ENCODE assay signal across 18 mouse cellular contexts in the genomic region with DNA sequence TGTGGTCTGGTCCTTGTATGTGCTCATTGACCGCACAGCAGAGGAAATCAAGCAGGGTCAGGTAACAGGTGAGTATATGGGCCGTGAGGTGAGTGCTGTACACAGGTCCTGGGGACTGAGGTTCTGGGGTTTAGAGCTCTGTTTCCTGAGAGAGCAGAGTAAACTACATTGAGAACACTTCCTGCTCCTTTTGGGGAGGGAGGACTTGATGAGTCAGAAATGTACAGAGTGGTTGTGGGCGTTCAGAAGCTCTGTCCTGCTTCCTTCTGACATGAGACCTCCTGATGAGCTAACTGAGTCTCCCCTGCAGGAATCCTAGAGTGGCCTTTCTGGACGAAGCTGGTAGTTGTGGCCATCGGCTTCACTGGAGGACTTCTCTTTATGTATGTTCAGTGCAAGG. TPM values are rescaled to one million over a fixed set of nuclear protein-coding genes. Genes with fewer than 3 reads are reported as not detected.
A peak's percentile ranks its signal among the peaks of the same experiment; 100 is the strongest.
DNase-seq lines count a peak whose midpoint lies in the region; ATAC-seq lines count a peak whose summit lies in the region.
"Had no signal": no experiment of that assay in that cellular context is flagged by ENCODE, and none has a peak within 500 bp of the region (broad histone marks: within the 10 kb centered on the region; RNA-seq: fewer than 3 reads in every experiment).

No protein-coding gene starts in this region.

- H3K36me3 ChIP-seq in hindbrain, embryonic 12.5 days: peaks cover 39% of the 10 kb centered on the region
- H3K36me3 ChIP-seq in midbrain, embryonic 14.5 days (ENCODE audit: control insufficient read depth, insufficient read depth, low read length): peaks cover 53% of the 10 kb centered on the region
- H3K36me3 ChIP-seq in intestine, embryonic 15.5 days: 0 out of 2 replicates have a peak, but pooled peaks cover 3% of the 10 kb centered on the region

- H3K4me2 ChIP-seq in hindbrain, embryonic 12.5 days (replicated peaks): no peak overlapping the region
- no peak overlapping the region for H3K4me2 ChIP-seq in midbrain, embryonic 14.5 days (ENCODE audit: low read length)
- H3K4me2 ChIP-seq in intestine, embryonic 15.5 days (replicated peaks): no peak overlapping the region
- H3K4me2 ChIP-seq: embryonic facial prominence, embryonic 15.5 days; liver, embryonic 11.5 days; lung, embryonic 14.5 days had no signal

- no peak overlapping the region for H3K9ac ChIP-seq in hindbrain, embryonic 12.5 days
- no peak overlapping the region for H3K9ac ChIP-seq in midbrain, embryonic 14.5 days (replicated peaks; ENCODE audit: low read length)
- H3K9ac ChIP-seq in intestine, embryonic 15.5 days: no peak overlapping the region
- H3K9ac ChIP-seq: embryonic facial prominence, embryonic 15.5 days; lung, embryonic 14.5 days had no signal

- no peak for DNase-seq in frontal cortex, postnatal 36 days (ENCODE audit: low spot score in 2 of 2)
- DNase-seq in 416B (ENCODE audit: low read depth): peak; percentile 82
- no peak for DNase-seq in midbrain, embryonic 14.5 days
- DNase-seq in ovary, postnatal 10 days (ENCODE audit: low spot score): no peak
- no peak for DNase-seq in thymus, postnatal 10 days (ENCODE audit: low spot score in 2 of 2)
- DNase-seq: adrenal gland, adult 8-10 months; cerebellum, adult 9-10 months; gastrocnemius, postnatal 14 days; lung, embryonic 14.5 days; right cerebral cortex, postnatal 14 days had no signal

- H3K27ac ChIP-seq in hindbrain, embryonic 12.5 days: peak overlapping the region; percentile 58
- peak overlapping the region; percentile 1; the same call in 1 of the 2 replicates for H3K27ac ChIP-seq in midbrain, embryonic 14.5 days (replicated peaks; ENCODE audit: low read depth, low read length)
- H3K27ac ChIP-seq in intestine, embryonic 15.5 days: no peak overlapping the region
- H3K27ac ChIP-seq: embryonic facial prominence, embryonic 15.5 days; kidney, postnatal 0 days had no signal

- H3K4me3 ChIP-seq in hindbrain, embryonic 12.5 days: no peak overlapping the region
- no peak overlapping the region for H3K4me3 ChIP-seq in midbrain, embryonic 14.5 days (replicated peaks; ENCODE audit: low read depth, low read length)
- H3K4me3 ChIP-seq in intestine, embryonic 15.5 days (replicated peaks): no peak overlapping the region
- H3K4me3 ChIP-seq: embryonic facial prominence, embryonic 15.5 days had no signal

- H3K9me3 ChIP-seq in hindbrain, embryonic 12.5 days (replicated peaks): no peaks in the 10 kb centered on the region
- no peaks in the 10 kb centered on the region for H3K9me3 ChIP-seq in midbrain, embryonic 14.5 days (ENCODE audit: control insufficient read depth, low read length)
- no peaks in the 10 kb centered on the region for H3K9me3 ChIP-seq in intestine, embryonic 15.5 days
- H3K9me3 ChIP-seq: embryonic facial prominence, embryonic 15.5 days had no signal

- 70% methylated on average over 5 of the region's 5 CpGs for WGBS in hindbrain, embryonic 12.5 days
- WGBS in midbrain, embryonic 14.5 days: 65% methylated on average over 5 of the region's 5 CpGs
- 84% methylated on average over 5 of the region's 5 CpGs for WGBS in intestine, embryonic 15.5 days

- H3K27me3 ChIP-seq in hindbrain, embryonic 12.5 days: no peaks in the 10 kb centered on the region
- H3K27me3 ChIP-seq in midbrain, embryonic 14.5 days (ENCODE audit: control insufficient read depth, insufficient read depth, low read length): no peaks in the 10 kb centered on the region
- no peaks in the 10 kb centered on the region for H3K27me3 ChIP-seq in intestine, embryonic 15.5 days (replicated peaks)
- H3K27me3 ChIP-seq: embryonic facial prominence, embryonic 15.5 days had no signal

- H3K4me1 ChIP-seq in hindbrain, embryonic 12.5 days: peaks cover 23% of the 10 kb centered on the region
- H3K4me1 ChIP-seq in midbrain, embryonic 14.5 days (ENCODE audit: control insufficient read depth, insufficient read depth, low read length): peaks cover 9% of the 10 kb centered on the region
- H3K4me1 ChIP-seq in intestine, embryonic 15.5 days (replicated peaks): no peaks in the 10 kb centered on the region
- H3K4me1 ChIP-seq: embryonic facial prominence, embryonic 15.5 days had no signal

- peak; percentile 88 for ATAC-seq in frontal cortex, adult (ENCODE audit: low TSS enrichment)
- ATAC-seq in hindbrain, embryonic 12.5 days (ENCODE audit: low FRiP score): no peak; the same call in 1 of the 2 replicates
- no peak for ATAC-seq in midbrain, embryonic 14.5 days (ENCODE audit: low FRiP score, low TSS enrichment)
- ATAC-seq in intestine, embryonic 15.5 days: no peak
- ATAC-seq: CD4-positive, CD25-positive, alpha-beta regulatory T cell, adult 4 months; intestine, embryonic 16.5 days had no signal

RNA-seq across cellular contexts. Expression of gene Alox5, which starts 55.3 kb away (rescaled TPM):
- polyA plus RNA-seq in hindbrain, embryonic 12.5 days (2016; fragmentation: Nextera tagmentation; extraction: Ambion mirVana): 1.0 and 1.2 TPM in 2 replicates
- 0.36 and 0.38 TPM in 2 replicates for polyA plus RNA-seq in midbrain, embryonic 14.5 days (2014; fragmentation: Nextera tagmentation; extraction: Ambion mirVana)
- 1.4 and 4.0 TPM in 2 replicates for polyA plus RNA-seq in intestine, embryonic 15.5 days (2015; fragmentation: Nextera tagmentation; extraction: Ambion mirVana)
- polyA plus RNA-seq: CD4-positive, CD25-positive, alpha-beta regulatory T cell, adult 4 months had no signal
